Mouse (Mus musculus): Measurements from ENCODE around the gene Klc1. TPM values are rescaled to one million over a fixed set of nuclear protein-coding genes. Genes with fewer than 3 reads are reported as not detected.
A peak's percentile ranks its signal among the peaks of the same experiment; 100 is the strongest.

The Klc1 gene
- polyA plus RNA-seq, 1 experiment from 2014 or later = 59.3 TPM

DNA sequence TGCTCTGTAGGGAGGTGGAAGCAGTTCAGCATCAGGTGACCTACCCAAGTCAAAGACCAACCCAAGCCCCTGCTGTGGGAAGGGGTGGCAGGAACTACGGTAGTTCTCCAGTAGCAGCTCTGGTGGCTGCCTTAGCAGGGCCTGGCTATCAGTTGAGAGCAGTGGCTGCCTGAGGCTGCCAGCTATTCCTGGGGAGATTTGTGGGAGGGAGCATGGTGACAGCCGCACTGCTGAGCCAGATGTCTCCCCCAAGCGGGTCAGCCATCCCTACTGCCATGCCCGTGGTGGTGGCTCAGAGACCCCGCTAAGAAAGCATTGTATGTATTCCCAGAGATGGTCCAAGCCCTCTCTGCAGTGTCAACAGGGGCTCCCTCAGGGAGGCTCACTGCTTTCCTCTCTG is 74.0 kb downstream of the Klc1 start:
- Histone ChIP-seq H3K27me3 (replicated peaks; ENCODE audit: control insufficient read depth, insufficient read depth, low read length) (no peaks in the 10 kb centered on the region), H3K4me2 (no peak overlapping the region), H3K9ac (ENCODE audit: low read depth, low read length) (no peak overlapping the region), H3K27ac (ENCODE audit: low read depth, low read length) (peak overlapping the region; percentile 52; the same call in 1 of the 2 replicates), H3K9me3 (ENCODE audit: control insufficient read depth, low read length) (no peaks in the 10 kb centered on the region), H3K4me3 (ENCODE audit: low read depth, low read length) (no peak overlapping the region), H3K36me3 (ENCODE audit: control insufficient read depth, insufficient read depth, low read length) (peaks cover 31% of the 10 kb centered on the region), H3K4me1 (replicated peaks; ENCODE audit: control insufficient read depth, insufficient read depth, low read length) (peaks cover 14% of the 10 kb centered on the region)
- 80% methylated on average over 5 of the region's 5 CpGs for WGBS
- ATAC-seq (replicated peaks; ENCODE audit: low FRiP score) (peak; percentile 50), DNase-seq (ENCODE audit: low spot score) (no peak)

DNA sequence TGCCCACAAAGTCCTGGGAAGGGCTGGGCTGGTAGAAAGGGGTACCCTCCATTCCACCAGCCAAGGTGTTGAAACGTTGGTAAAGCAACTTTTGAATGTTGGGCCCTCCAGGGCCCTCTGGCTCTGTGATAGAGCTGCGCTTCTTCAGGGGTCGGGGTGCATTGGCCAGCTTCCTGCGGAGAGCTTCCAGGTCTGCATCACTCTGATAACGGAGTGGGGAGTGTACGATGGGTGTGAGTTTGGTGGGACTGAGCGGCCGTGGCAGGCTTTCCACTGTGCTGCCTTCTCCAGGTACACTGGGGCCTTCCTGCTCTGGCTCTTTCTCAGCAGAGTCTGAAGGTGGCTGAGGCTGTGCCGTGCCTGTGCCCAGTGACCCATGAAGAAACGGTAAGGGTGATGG is 74.8 kb downstream of the Klc1 start:
- DNase-seq (ENCODE audit: low spot score) = no peak
- H3K27me3 ChIP-seq (replicated peaks; ENCODE audit: control insufficient read depth, insufficient read depth, low read length) = no peaks in the 10 kb centered on the region
- peaks cover 14% of the 10 kb centered on the region for H3K4me1 ChIP-seq (replicated peaks; ENCODE audit: control insufficient read depth, insufficient read depth, low read length)
- H3K4me2 ChIP-seq = peak overlapping the region; percentile 29
- H3K27ac ChIP-seq (ENCODE audit: low read depth, low read length) = peak overlapping the region; percentile 52; the same call in 1 of the 2 replicates
- H3K36me3 ChIP-seq (ENCODE audit: control insufficient read depth, insufficient read depth, low read length) = peaks cover 30% of the 10 kb centered on the region
- no peaks in the 10 kb centered on the region for H3K9me3 ChIP-seq (ENCODE audit: control insufficient read depth, low read length)
- H3K4me3 ChIP-seq (ENCODE audit: low read depth, low read length) = no peak overlapping the region
- 54% methylated on average over 10 of the region's 10 CpGs for WGBS
- H3K9ac ChIP-seq (ENCODE audit: low read depth, low read length) = peak overlapping the region; percentile 7; the same call in 1 of the 2 replicates
- peak; percentile 88 for ATAC-seq (replicated peaks; ENCODE audit: low FRiP score)

DNA sequence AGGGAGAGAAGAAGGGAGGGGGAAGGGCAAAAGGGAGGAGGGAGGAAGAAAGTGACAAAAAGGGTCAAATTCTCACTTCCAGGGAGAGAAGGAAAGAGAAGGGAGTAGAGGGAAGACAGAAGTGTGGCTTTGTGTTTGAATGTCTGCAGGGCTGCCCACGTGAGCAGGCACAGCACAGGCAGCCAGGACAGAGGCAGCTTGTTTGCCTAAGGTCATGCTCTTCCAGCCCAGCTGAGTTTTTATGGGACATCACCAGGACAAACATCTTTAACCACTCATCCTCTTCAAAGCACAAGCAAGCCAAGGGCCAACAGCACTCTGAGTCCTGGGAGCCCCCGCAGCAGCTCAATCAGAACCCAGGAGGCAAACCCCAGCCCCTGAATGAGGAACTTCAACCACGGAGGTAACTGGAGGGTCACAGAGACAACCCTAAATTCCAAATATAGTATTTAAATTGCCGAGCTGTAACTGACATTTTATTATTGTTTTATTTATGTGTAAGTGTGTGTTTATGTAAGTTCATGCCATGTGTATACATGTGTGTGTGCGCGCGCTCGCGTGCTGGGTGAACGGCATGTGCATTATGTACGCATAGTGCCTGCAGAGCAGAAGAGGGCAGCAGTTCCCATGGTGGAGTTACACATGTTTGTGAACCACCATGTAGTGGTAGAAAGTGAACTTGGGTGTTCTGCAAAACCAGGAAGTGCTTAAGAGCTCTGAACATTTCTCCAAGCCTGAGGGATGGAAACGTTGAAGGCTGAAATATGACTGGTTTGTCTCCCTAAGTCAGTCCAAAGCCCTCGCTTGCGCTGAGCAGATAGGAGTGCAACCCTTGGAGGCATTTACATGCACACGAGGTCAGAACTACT is 84.2 kb downstream of the Klc1 start:
- H3K9ac ChIP-seq (ENCODE audit: low read depth, low read length) = no peak overlapping the region
- DNase-seq (ENCODE audit: low spot score) (no peak), ATAC-seq (replicated peaks; ENCODE audit: low FRiP score) (no peak; the same call in 1 of the 2 replicates)
- H3K4me1 ChIP-seq (replicated peaks; ENCODE audit: control insufficient read depth, insufficient read depth, low read length) = peaks cover 3% of the 10 kb centered on the region; the same call in 1 of the 2 replicates
- H3K4me2 ChIP-seq = no peak overlapping the region
- 80% methylated on average over 15 of the region's 15 CpGs for WGBS
- peaks cover 12% of the 10 kb centered on the region; the same call in 1 of the 2 replicates for H3K36me3 ChIP-seq (ENCODE audit: control insufficient read depth, insufficient read depth, low read length)
- H3K9me3 ChIP-seq (ENCODE audit: control insufficient read depth, low read length) = no peaks in the 10 kb centered on the region
- H3K4me3 ChIP-seq (ENCODE audit: low read depth, low read length) = no peak overlapping the region
- H3K27me3 ChIP-seq (replicated peaks; ENCODE audit: control insufficient read depth, insufficient read depth, low read length) = no peaks in the 10 kb centered on the region
- H3K27ac ChIP-seq (ENCODE audit: low read depth, low read length) = no peak overlapping the region

DNA sequence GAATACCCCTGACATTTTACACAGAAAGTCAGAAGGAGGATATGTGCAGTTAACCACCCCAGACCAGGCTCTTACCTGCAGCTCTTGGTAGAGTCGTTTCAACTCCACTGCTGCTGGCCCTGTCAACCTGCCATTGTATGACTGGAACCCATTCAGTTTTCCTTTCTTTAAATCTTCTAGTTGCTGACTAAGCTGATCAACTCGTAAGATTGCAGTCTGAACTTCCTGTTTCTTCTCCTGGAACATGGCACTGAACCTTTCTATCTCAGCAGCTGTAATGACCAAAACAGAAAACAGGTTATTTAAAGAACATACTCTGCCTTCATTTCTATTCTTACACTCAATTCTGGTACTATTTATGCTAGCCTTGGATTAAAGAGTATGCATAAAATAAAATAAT is 84.8 kb downstream of the Klc1 start:
- ATAC-seq (replicated peaks; ENCODE audit: low FRiP score) (no peak), DNase-seq (ENCODE audit: low spot score) (no peak)
- peaks cover 3% of the 10 kb centered on the region; the same call in 1 of the 2 replicates for H3K4me1 ChIP-seq (replicated peaks; ENCODE audit: control insufficient read depth, insufficient read depth, low read length)
- H3K9me3 ChIP-seq (ENCODE audit: control insufficient read depth, low read length) = no peaks in the 10 kb centered on the region
- WGBS = 40% methylated on average over 2 of the region's 2 CpGs
- no peak overlapping the region for H3K4me2 ChIP-seq
- H3K27ac ChIP-seq (ENCODE audit: low read depth, low read length) = no peak overlapping the region
- no peak overlapping the region for H3K9ac ChIP-seq (ENCODE audit: low read depth, low read length)
- peaks cover 6% of the 10 kb centered on the region; the same call in 1 of the 2 replicates for H3K36me3 ChIP-seq (ENCODE audit: control insufficient read depth, insufficient read depth, low read length)
- H3K4me3 ChIP-seq (ENCODE audit: low read depth, low read length) = no peak overlapping the region
- H3K27me3 ChIP-seq (replicated peaks; ENCODE audit: control insufficient read depth, insufficient read depth, low read length) = no peaks in the 10 kb centered on the region

DNA sequence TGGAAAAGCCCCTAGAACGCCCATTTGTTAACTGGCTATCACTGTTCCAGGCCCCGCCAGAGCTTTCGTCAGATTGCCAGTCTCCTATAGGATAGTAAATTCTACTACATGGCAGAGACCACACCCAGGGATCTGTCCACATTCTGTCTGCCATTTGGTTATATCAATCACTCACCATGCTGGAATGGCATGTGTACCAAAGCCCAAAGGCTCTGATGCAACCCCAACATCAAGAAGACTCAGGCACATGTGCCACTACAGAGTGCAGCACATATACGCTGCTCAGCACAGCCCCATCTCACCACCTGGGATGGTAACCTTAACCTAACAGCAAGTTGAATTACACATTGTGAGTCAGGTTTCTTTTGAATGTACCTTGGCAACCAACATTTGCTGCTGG is 87.3 kb downstream of the Klc1 start:
- peaks cover 3% of the 10 kb centered on the region; the same call in 1 of the 2 replicates for H3K4me1 ChIP-seq (replicated peaks; ENCODE audit: control insufficient read depth, insufficient read depth, low read length)
- H3K4me2 ChIP-seq = no peak overlapping the region
- H3K4me3 ChIP-seq (ENCODE audit: low read depth, low read length) = no peak overlapping the region
- no peaks in the 10 kb centered on the region for H3K27me3 ChIP-seq (replicated peaks; ENCODE audit: control insufficient read depth, insufficient read depth, low read length)
- H3K36me3 ChIP-seq (ENCODE audit: control insufficient read depth, insufficient read depth, low read length) = peaks cover 2% of the 10 kb centered on the region; the same call in 1 of the 2 replicates
- no peaks in the 10 kb centered on the region for H3K9me3 ChIP-seq (ENCODE audit: control insufficient read depth, low read length)
- DNase-seq (ENCODE audit: low spot score) = no peak
- H3K27ac ChIP-seq (ENCODE audit: low read depth, low read length) = no peak overlapping the region
- H3K9ac ChIP-seq (ENCODE audit: low read depth, low read length) = no peak overlapping the region
- WGBS = 88% methylated on average over 4 of the region's 4 CpGs
- no peak for ATAC-seq (replicated peaks; ENCODE audit: low FRiP score)

DNA sequence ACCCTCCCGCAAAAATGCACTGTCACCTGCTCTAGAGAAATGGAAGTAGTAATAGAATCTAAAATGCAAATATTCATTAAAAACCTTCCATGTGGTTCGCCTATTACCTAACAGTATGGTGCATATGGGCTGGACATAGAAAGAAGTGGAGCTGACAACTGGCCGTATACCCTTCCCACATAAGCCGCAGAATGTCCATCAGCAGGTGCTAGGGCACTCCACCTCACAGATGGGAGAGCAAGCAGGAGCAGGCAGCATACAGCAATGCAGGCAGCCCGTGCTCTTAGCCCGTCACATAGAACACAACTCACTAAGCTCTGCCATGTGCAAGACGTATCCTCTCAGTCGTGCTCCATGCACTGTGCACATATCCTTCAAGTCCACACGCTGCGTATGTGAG is 88.2 kb downstream of the Klc1 start:
- Histone ChIP-seq H3K4me2 (no peak overlapping the region), H3K9me3 (ENCODE audit: control insufficient read depth, low read length) (no peaks in the 10 kb centered on the region), H3K27ac (ENCODE audit: low read depth, low read length) (no peak overlapping the region), H3K27me3 (replicated peaks; ENCODE audit: control insufficient read depth, insufficient read depth, low read length) (no peaks in the 10 kb centered on the region), H3K36me3 (ENCODE audit: control insufficient read depth, insufficient read depth, low read length) (0 out of 2 replicates have a peak, but pooled peaks cover 2% of the 10 kb centered on the region), H3K9ac (ENCODE audit: low read depth, low read length) (no peak overlapping the region), H3K4me3 (ENCODE audit: low read depth, low read length) (no peak overlapping the region), H3K4me1 (replicated peaks; ENCODE audit: control insufficient read depth, insufficient read depth, low read length) (peaks cover 3% of the 10 kb centered on the region; the same call in 1 of the 2 replicates)
- 83% methylated on average over 10 of the region's 10 CpGs for WGBS
- DNase-seq (ENCODE audit: low spot score) = no peak
- ATAC-seq (replicated peaks; ENCODE audit: low FRiP score) = no peak

DNA sequence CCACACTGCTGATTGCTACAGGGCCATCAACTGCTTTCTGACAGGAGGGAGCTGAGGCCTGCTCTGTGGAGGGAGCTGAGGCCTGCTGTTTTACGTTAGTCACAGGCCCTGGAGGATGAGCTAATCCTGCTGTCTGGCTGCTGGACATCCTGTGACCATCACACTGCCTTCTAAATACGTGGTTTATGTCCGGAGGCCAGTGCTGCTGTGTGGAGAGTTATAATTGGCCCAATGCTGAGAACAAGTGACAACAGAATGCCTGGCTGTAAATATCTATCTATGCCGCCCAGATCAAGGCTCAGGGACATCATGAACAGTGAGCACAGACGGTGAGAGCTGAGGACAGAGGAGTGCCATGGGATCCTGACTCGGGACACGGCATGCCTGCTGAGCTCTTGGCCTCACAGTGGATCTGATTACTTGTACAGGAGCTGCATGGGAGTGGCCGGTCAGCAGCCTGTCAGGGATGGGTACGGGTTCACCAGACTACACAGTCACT is 89.7 kb downstream of the Klc1 start:
- H3K27me3 ChIP-seq (replicated peaks; ENCODE audit: control insufficient read depth, insufficient read depth, low read length) = no peaks in the 10 kb centered on the region
- no peak for DNase-seq (ENCODE audit: low spot score)
- 75% methylated on average over 9 of the region's 9 CpGs for WGBS
- ATAC-seq (replicated peaks; ENCODE audit: low FRiP score) = no peak
- 0 out of 2 replicates have a peak, but pooled peaks cover 2% of the 10 kb centered on the region for H3K36me3 ChIP-seq (ENCODE audit: control insufficient read depth, insufficient read depth, low read length)
- no peak overlapping the region for H3K9ac ChIP-seq (ENCODE audit: low read depth, low read length)
- H3K4me2 ChIP-seq = no peak overlapping the region
- no peaks in the 10 kb centered on the region for H3K9me3 ChIP-seq (ENCODE audit: control insufficient read depth, low read length)
- no peak overlapping the region for H3K4me3 ChIP-seq (ENCODE audit: low read depth, low read length)
- H3K27ac ChIP-seq (ENCODE audit: low read depth, low read length) = no peak overlapping the region
- no peaks in the 10 kb centered on the region; the same call in 1 of the 2 replicates for H3K4me1 ChIP-seq (replicated peaks; ENCODE audit: control insufficient read depth, insufficient read depth, low read length)

DNA sequence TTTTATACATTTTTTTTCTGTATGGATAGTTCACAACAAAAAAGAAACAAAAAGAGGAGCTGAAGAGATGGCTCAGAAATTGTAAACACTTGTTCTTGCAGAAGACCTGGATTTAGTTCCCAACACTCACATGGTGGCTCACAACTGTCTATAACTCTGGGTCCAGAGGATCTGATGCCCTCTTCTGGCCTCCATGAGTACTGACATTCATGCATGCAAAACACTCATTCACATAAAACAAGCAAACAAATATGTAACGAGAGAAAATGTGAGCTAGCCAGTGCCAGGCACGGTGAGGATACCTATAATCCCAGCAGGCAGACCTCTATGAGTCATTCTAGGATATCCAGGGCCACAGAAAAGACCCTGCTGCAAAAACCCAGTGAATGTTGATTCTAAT is 92.6 kb downstream of the Klc1 start:
- no peak overlapping the region for H3K27ac ChIP-seq (ENCODE audit: low read depth, low read length)
- DNase-seq (ENCODE audit: low spot score) = no peak
- no peaks in the 10 kb centered on the region for H3K9me3 ChIP-seq (ENCODE audit: control insufficient read depth, low read length)
- no peaks in the 10 kb centered on the region for H3K36me3 ChIP-seq (ENCODE audit: control insufficient read depth, insufficient read depth, low read length)
- H3K9ac ChIP-seq (ENCODE audit: low read depth, low read length) = no peak overlapping the region
- H3K4me1 ChIP-seq (replicated peaks; ENCODE audit: control insufficient read depth, insufficient read depth, low read length) = no peaks in the 10 kb centered on the region
- WGBS = 76% methylated on average over 2 of the region's 2 CpGs
- H3K4me3 ChIP-seq (ENCODE audit: low read depth, low read length) = no peak overlapping the region
- ATAC-seq (replicated peaks; ENCODE audit: low FRiP score) = no peak
- no peaks in the 10 kb centered on the region for H3K27me3 ChIP-seq (replicated peaks; ENCODE audit: control insufficient read depth, insufficient read depth, low read length)
- no peak overlapping the region for H3K4me2 ChIP-seq
